Mouse (Mus musculus): ENCODE measurements at regions not wholly inside any gene's neighbourhood (a gene's known extent, or its start where the extent isn't known, plus 50 kb on each side); places are given as distances from the start of the nearest gene placed in this dataset.
A peak's percentile ranks its signal among the peaks of the same experiment; 100 is the strongest.

DNA sequence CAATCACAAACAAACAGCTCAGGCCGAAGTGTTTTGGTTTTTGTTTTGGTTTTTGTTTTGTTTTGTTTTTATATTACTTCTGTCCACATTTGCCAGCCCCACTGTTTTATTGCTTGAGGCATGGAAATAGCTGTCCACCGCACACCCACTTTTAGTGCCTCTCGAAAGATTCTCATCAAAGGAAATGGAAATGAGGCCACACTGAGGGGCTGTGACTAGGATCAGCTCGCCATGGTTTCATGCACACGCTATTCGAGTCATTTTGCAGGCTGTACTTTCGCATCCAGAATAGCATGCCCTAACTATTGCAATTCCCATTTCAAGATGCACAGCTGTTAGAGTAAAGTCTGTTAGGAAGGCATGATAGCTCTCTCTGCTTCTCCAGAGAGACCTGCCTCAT lies 1543.4 kb upstream of the Tenm3 start:
- WGBS, result 53% methylated on average over 7 of the region's 7 CpGs
- H3K27me3 ChIP-seq (ENCODE audit: low read depth, poor library complexity, severe bottlenecking), result no peaks in the 10 kb centered on the region
- H3K4me3 ChIP-seq, result no peak overlapping the region
- H3K9me3 ChIP-seq (replicated peaks), result no peaks in the 10 kb centered on the region
- H3K27ac ChIP-seq (replicated peaks), result 0 out of 2 replicates have a peak overlapping the region, but pooled peaks have one; percentile 28
- DNase-seq (ENCODE audit: low spot score), result no peak
- no peaks in the 10 kb centered on the region for H3K36me3 ChIP-seq
- H3K4me1 ChIP-seq, result peaks cover 19% of the 10 kb centered on the region

DNA sequence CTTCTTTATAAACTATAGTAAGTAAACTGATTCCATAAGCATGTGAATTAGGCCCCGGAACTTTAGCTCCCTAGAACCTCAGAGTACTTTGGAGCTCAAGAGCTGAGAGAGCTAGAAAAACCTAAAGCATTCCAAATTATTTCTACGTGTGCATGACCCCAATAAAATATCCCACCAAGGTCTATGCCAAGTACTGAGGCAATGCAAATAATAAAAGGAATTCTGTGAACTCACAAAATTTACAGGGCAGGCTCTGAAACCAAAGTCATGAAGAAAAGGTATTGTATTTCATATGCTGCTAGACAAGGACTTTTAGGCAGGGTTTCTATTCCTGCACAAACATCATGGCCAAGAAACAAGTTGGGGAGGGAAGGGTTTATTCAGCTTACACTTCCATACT lies 1539.9 kb upstream of the Tenm3 start:
- no peaks in the 10 kb centered on the region for H3K27me3 ChIP-seq (ENCODE audit: low read depth, poor library complexity, severe bottlenecking)
- H3K4me1 ChIP-seq, result peaks cover 17% of the 10 kb centered on the region
- no peak for DNase-seq (ENCODE audit: low spot score)
- H3K36me3 ChIP-seq, result no peaks in the 10 kb centered on the region
- no peak overlapping the region for H3K27ac ChIP-seq (replicated peaks)
- no peak overlapping the region for H3K4me3 ChIP-seq
- WGBS, result 92% methylated on average over 2 of the region's 2 CpGs
- no peaks in the 10 kb centered on the region for H3K9me3 ChIP-seq (replicated peaks)

DNA sequence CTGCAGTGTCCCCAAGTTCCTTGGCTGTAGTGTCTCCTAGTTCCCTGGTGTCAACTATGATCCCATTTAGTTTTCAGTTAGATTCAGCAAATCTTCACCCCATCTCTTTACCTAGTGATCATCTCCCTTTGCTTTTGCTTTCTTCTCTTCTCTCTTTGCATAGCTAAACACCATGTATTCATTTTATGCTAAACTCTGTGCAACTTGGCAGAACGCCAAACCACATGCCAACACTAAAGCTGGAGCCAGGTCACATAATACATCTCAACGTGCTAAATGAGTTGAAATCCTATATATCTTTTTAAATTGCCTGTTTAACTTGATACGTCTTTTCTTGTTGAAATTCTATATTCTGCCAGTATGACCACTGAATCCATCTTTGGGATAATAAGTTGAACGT lies 1536.0 kb upstream of the Tenm3 start:
- Histone ChIP-seq H3K4me1 (no peaks in the 10 kb centered on the region), H3K9me3 (replicated peaks) (no peaks in the 10 kb centered on the region), H3K36me3 (no peaks in the 10 kb centered on the region), H3K27me3 (ENCODE audit: low read depth, poor library complexity, severe bottlenecking) (no peaks in the 10 kb centered on the region), H3K27ac (replicated peaks) (no peak overlapping the region), H3K4me3 (no peak overlapping the region)
- DNase-seq (ENCODE audit: low spot score), result no peak
- 88% methylated on average over 4 of the region's 4 CpGs for WGBS

DNA sequence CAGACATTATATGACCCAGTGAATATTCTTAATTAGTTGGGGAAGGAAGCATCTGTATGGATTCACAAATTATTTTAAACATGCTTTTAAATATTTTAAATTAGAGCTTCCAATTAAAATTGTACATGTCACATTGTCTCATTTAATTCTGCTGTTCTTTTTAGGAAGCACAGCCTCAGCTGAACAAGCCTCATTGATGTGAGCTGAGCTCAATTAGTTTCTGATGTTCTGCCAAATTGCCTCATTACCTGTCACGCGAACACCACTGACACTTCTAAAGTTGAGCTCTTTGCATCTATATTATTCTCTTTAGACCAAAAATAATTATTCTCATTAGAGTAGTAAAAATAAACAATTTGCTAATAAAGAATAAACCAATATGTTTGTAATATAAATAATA lies 1530.0 kb upstream of the Tenm3 start:
- Histone ChIP-seq H3K27me3 (ENCODE audit: low read depth, poor library complexity, severe bottlenecking) (no peaks in the 10 kb centered on the region), H3K4me1 (no peaks in the 10 kb centered on the region), H3K27ac (replicated peaks) (no peak overlapping the region), H3K9me3 (replicated peaks) (no peaks in the 10 kb centered on the region), H3K36me3 (no peaks in the 10 kb centered on the region), H3K4me3 (no peak overlapping the region)
- WGBS, result 96% methylated on average over 2 of the region's 2 CpGs
- DNase-seq (ENCODE audit: low spot score), result no peak

DNA sequence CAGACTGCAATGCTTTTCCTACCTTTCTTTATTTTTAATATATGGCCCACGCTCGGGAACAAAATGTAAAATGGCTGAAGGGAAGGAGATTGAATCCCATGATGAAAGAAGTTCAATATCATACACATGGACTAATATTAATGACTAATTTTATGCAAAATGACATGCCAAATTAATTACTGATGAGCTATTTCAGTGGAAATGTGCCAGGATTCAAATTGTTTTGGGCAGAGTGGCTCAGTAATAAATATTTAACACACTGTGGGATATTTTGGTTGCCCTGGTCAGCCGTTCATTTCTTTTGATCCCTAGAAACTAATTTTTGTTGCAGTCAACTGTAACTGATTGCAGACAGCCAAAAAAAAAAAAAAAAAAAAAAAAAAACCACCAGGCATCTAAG lies 1482.7 kb upstream of the Tenm3 start:
- Histone ChIP-seq H3K27me3 (ENCODE audit: low read depth, poor library complexity, severe bottlenecking) (no peaks in the 10 kb centered on the region), H3K4me1 (peaks cover 12% of the 10 kb centered on the region), H3K36me3 (no peaks in the 10 kb centered on the region), H3K27ac (replicated peaks) (no peak overlapping the region), H3K9me3 (replicated peaks) (no peaks in the 10 kb centered on the region), H3K4me3 (no peak overlapping the region)
- 85% methylated on average over 3 of the region's 3 CpGs for WGBS
- DNase-seq (ENCODE audit: low spot score), result no peak

DNA sequence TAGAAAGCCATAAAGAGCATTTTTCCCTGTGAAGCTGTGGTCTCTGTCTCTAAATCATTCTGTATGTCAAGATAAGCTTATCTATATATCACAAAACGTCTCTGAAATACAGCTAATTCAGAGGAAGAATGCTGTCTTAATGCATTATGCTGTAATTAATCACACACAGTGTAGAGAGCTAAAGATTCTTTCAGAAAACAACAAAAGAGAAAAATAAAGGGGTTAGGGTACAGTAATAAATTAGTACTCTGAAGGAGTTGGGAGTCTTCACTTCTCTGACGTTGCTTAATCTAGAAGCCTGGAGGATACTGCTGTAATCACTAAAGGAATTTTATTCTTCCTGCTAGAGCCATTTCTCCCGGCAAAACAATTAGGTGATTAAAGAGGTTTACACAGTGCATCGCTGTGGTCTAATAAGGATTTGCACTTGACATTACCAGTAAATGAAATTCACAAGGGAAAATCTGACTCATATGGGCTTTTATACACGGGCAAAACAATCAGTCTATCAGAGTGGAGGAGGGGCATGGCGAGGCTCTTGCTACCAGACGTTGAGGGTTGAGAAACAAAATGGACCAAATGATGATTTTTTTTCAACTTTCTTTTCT lies 1477.7 kb upstream of the Tenm3 start:
- Histone ChIP-seq H3K27me3 (ENCODE audit: low read depth, poor library complexity, severe bottlenecking) (no peaks in the 10 kb centered on the region), H3K9me3 (replicated peaks) (no peaks in the 10 kb centered on the region), H3K36me3 (no peaks in the 10 kb centered on the region), H3K27ac (replicated peaks) (no peak overlapping the region), H3K4me3 (no peak overlapping the region), H3K4me1 (peaks cover 17% of the 10 kb centered on the region)
- no peak for DNase-seq (ENCODE audit: low spot score)
- 25% methylated on average over 7 of the region's 7 CpGs for WGBS

DNA sequence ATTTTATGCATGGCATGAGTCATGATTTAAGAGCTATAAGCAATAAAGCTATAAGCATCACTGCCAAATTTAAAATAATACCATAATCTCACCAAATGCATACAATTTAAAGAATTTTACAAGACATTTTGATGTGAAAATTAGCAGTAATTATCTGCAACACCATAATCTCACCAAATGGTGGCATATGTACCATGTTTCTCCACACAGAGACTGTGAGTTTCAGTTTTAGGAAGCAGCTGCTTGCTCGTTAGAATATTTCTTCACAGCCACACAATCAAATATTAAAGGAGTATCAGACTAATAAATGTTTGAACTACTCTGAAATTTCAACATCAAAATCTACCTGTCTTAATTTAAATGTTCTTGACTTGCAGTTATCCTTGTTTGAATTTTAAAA lies 1472.9 kb upstream of the Tenm3 start:
- H3K36me3 ChIP-seq, result no peaks in the 10 kb centered on the region
- 81% methylated on average over 1 of the region's 1 CpGs for WGBS

DNA sequence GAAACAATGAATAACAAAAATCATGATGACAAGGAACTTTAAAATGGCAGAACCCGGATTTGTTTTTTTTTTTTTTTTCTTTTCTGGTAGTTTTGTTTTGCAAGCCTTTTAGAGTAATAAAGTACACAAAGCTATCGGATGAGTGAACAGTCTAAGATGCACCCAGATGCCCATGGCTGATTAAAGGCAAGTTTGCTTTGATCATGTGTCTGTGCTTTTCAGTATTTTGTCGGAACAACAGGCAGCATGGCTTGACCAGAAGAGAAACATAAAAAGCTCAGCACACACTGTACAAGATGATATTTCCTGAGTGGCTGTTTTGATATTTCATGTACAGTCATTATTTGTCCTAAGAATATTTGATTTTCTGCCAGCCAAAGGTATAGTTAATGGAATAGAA lies 1466.6 kb upstream of the Tenm3 start:
- no peak overlapping the region for H3K27ac ChIP-seq (replicated peaks)
- H3K4me3 ChIP-seq, result no peak overlapping the region
- no peaks in the 10 kb centered on the region for H3K9me3 ChIP-seq (replicated peaks)
- H3K27me3 ChIP-seq (ENCODE audit: low read depth, poor library complexity, severe bottlenecking), result no peaks in the 10 kb centered on the region
- H3K4me1 ChIP-seq, result peaks cover 3% of the 10 kb centered on the region; the same call in 1 of the 2 replicates
- 51% methylated on average over 3 of the region's 3 CpGs for WGBS
- no peaks in the 10 kb centered on the region for H3K36me3 ChIP-seq
- DNase-seq (ENCODE audit: low spot score), result no peak

More for the DNA sequence above, 1472.9 kb upstream of the Tenm3 start:
- Histone ChIP-seq H3K4me3 (no peak overlapping the region), H3K9me3 (replicated peaks) (no peaks in the 10 kb centered on the region), H3K27me3 (ENCODE audit: low read depth, poor library complexity, severe bottlenecking) (no peaks in the 10 kb centered on the region), H3K27ac (replicated peaks) (no peak overlapping the region), H3K4me1 (peaks cover 6% of the 10 kb centered on the region)
- DNase-seq (ENCODE audit: low spot score), result no peak

DNA sequence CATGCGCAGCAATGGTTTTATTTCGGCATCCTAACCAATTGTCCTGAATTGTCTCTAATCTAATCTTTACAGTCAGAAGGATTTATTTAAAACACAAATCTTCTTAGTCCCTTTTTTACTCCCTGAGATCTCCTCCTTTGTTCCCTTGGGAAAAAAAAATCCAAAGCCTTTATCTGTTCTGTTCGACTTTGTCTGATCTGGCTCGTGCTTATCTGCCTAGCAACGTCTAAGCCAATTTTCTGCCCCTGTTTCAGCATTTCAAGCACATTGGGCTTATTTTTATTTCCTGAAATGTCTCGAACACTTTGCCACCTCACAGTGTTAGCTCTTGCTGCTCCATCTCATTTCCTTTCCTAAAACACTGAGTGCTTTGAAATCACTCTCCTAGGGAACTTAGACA lies 1456.6 kb upstream of the Tenm3 start:
- H3K9me3 ChIP-seq (replicated peaks), result no peaks in the 10 kb centered on the region
- H3K4me1 ChIP-seq, result peaks cover 23% of the 10 kb centered on the region
- no peak overlapping the region for H3K27ac ChIP-seq (replicated peaks)
- no peaks in the 10 kb centered on the region for H3K36me3 ChIP-seq
- DNase-seq (ENCODE audit: low spot score), result peak; percentile 27
- 22% methylated on average over 6 of the region's 6 CpGs for WGBS
- no peak overlapping the region for H3K4me3 ChIP-seq
- H3K27me3 ChIP-seq (ENCODE audit: low read depth, poor library complexity, severe bottlenecking), result peaks cover 5% of the 10 kb centered on the region; the same call in 1 of the 2 replicates

DNA sequence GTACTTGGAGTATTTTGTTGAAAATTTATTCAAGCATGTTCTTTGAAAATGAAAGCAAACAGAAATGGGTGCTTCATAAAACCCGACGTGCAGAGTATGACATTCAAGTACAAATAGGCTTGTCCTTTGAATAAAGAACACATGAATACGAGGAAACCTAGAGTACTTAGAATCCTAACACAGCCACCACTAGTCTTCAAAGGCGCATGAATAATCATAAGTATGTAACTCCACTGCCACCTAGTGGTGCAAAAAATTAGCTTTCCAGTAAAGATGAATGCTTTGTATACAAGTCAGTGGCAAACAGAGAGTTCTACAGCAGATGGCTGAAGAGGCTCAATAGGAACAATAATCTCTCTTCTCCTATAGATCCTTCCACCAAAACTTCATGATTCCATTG lies 1449.8 kb upstream of the Tenm3 start:
- Histone ChIP-seq H3K36me3 (no peaks in the 10 kb centered on the region), H3K27me3 (ENCODE audit: low read depth, poor library complexity, severe bottlenecking) (peaks cover 2% of the 10 kb centered on the region; the same call in 1 of the 2 replicates), H3K4me3 (no peak overlapping the region), H3K9me3 (replicated peaks) (no peaks in the 10 kb centered on the region), H3K4me1 (peaks cover 2% of the 10 kb centered on the region; the same call in 1 of the 2 replicates), H3K27ac (replicated peaks) (no peak overlapping the region)
- no peak for DNase-seq (ENCODE audit: low spot score)
- 10% methylated on average over 4 of the region's 4 CpGs for WGBS

DNA sequence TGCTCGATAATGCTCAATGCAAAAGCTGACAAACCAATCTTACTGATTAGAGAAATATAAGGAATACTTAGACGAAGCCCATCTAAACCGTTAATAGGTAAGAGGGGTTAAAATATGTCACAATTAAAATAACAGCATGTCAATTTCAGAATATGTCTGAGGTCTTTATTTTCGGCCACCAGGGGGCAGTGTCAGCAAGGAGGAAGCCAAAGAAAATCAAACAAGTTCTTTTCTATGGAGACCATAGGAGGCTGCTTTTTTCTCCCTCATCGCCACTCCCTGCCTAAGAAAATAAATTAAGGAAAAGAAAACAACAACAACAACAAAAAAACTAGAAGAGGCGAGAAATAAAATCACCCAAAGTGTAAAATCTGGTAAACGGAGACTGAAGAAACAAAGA lies 1448.4 kb upstream of the Tenm3 start:
- Histone ChIP-seq H3K27ac (replicated peaks) (no peak overlapping the region), H3K4me1 (peaks cover 2% of the 10 kb centered on the region; the same call in 1 of the 2 replicates), H3K27me3 (ENCODE audit: low read depth, poor library complexity, severe bottlenecking) (no peaks in the 10 kb centered on the region), H3K9me3 (replicated peaks) (no peaks in the 10 kb centered on the region), H3K36me3 (no peaks in the 10 kb centered on the region), H3K4me3 (no peak overlapping the region)
- WGBS, result 40% methylated on average over 7 of the region's 7 CpGs
- DNase-seq (ENCODE audit: low spot score), result peak; percentile 60

DNA sequence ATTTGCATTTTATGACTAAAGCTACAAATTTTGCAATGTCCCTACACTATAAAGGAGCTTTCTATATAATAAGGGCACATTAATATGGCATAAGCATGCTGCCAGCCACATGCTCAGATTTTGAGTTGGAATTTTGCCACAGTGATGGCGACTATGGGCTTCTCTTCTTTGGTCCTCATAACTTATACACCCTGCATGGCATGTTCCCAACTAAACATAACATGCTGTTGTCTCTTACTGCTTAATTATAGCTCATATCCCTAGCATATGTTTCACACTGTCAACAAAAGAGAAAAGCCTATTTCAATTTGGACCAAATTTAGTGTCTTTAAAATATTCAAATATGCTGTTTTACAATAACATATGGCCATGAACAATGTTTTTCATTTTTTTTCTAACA lies 1432.6 kb upstream of the Tenm3 start:
- Histone ChIP-seq H3K27me3 (ENCODE audit: low read depth, poor library complexity, severe bottlenecking) (no peaks in the 10 kb centered on the region), H3K4me3 (no peak overlapping the region), H3K4me1 (no peaks in the 10 kb centered on the region), H3K27ac (replicated peaks) (no peak overlapping the region), H3K9me3 (replicated peaks) (no peaks in the 10 kb centered on the region), H3K36me3 (no peaks in the 10 kb centered on the region)
- no peak for DNase-seq (ENCODE audit: low spot score)
- WGBS, result 83% methylated on average over 1 of the region's 1 CpGs

DNA sequence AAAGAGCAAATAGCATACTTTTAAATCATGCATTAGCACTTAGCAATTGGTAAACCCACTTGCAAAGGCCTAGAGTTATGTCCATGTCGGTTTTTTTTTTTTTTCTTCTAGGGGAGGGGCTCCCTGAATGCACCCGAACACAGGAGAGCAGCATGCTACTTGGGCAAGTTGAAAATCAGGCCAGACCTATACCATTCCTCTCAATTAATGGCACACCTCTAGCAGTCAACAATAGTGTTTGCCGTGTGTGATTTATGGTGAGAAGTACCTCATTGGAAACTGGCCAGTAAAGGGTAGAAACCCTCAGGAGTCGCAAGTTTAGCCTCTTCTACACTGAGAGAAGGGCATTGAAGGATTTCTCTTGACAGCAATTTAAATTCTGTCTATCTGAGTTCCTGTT lies 1421.0 kb upstream of the Tenm3 start:
- H3K36me3 ChIP-seq, result no peaks in the 10 kb centered on the region
- H3K27ac ChIP-seq (replicated peaks), result no peak overlapping the region
- DNase-seq (ENCODE audit: low spot score), result no peak
- H3K27me3 ChIP-seq (ENCODE audit: low read depth, poor library complexity, severe bottlenecking), result no peaks in the 10 kb centered on the region
- H3K9me3 ChIP-seq (replicated peaks), result no peaks in the 10 kb centered on the region
- WGBS, result 68% methylated on average over 4 of the region's 4 CpGs
- no peaks in the 10 kb centered on the region for H3K4me1 ChIP-seq
- no peak overlapping the region for H3K4me3 ChIP-seq
